In the genomic region with DNA sequence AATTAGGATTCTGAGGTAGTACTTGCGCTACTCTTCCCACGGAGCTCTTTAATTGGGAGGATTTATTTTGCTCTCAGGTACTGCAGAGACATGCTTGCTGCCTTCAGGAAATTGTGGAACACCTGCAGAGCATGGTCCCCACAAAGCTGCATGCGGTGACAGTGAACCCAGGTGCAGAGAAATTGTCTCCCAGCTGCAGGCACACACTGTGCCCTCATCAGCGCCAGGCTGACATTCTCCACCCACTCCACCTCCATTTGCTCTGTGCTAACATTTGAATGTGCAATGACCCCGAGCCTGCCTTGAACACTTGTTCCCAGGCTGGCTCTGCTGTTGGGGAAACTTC, we compare ENCODE assay signal across 14 mouse cellular contexts.
A peak's percentile ranks its signal among the peaks of the same experiment; 100 is the strongest.
DNase-seq lines count a peak whose midpoint lies in the region; ATAC-seq lines count a peak whose summit lies in the region.
"Had no signal": no experiment of that assay in that cellular context is flagged by ENCODE, and none has a peak within 500 bp of the region (broad histone marks: within the 10 kb centered on the region; RNA-seq: fewer than 3 reads in every experiment).

No protein-coding gene starts in this region.

- H3K9ac ChIP-seq in forebrain, embryonic 13.5 days: no peak overlapping the region
- H3K9ac ChIP-seq in forebrain, embryonic 16.5 days (replicated peaks; ENCODE audit: low read depth, low read length): no peak overlapping the region
- no peak overlapping the region for H3K9ac ChIP-seq in midbrain, embryonic 11.5 days (ENCODE audit: low read length)
- H3K9ac ChIP-seq in midbrain, embryonic 13.5 days (replicated peaks): no peak overlapping the region
- H3K9ac ChIP-seq: limb, embryonic 13.5 days; lung, embryonic 15.5 days had no signal

- H3K4me2 ChIP-seq in forebrain, embryonic 13.5 days: no peak overlapping the region
- no peak overlapping the region for H3K4me2 ChIP-seq in forebrain, embryonic 16.5 days (ENCODE audit: low read length)
- H3K4me2 ChIP-seq in midbrain, embryonic 11.5 days: no peak overlapping the region
- H3K4me2 ChIP-seq in midbrain, embryonic 13.5 days (replicated peaks): peak overlapping the region; percentile 19; the same call in 1 of the 2 replicates
- H3K4me2 ChIP-seq: limb, embryonic 13.5 days; lung, embryonic 15.5 days had no signal

- no peaks in the 10 kb centered on the region for H3K9me3 ChIP-seq in forebrain, embryonic 13.5 days (replicated peaks)
- no peaks in the 10 kb centered on the region for H3K9me3 ChIP-seq in forebrain, embryonic 16.5 days (ENCODE audit: control insufficient read depth, low read length)
- H3K9me3 ChIP-seq in midbrain, embryonic 10.5 days (replicated peaks): no peaks in the 10 kb centered on the region
- no peaks in the 10 kb centered on the region for H3K9me3 ChIP-seq in midbrain, embryonic 11.5 days (ENCODE audit: control insufficient read depth, low read length)
- H3K9me3 ChIP-seq in midbrain, embryonic 13.5 days: no peaks in the 10 kb centered on the region
- H3K9me3 ChIP-seq: limb, embryonic 13.5 days; lung, embryonic 15.5 days had no signal

- DNase-seq in midbrain, embryonic 10.5 days (ENCODE audit: low spot score): peak; percentile 16
- no peak for DNase-seq in midbrain, embryonic 11.5 days (ENCODE audit: low spot score, missing footprints)
- peak; percentile 24 for DNase-seq in telencephalon, adult 2 months (ENCODE audit: low read depth, low spot score)
- DNase-seq in thymus, postnatal 14 days: no peak
- DNase-seq: cerebellum, adult 8-10 months; heart, adult 18-20 months; right cerebral cortex, postnatal 25 days had no signal

- H3K4me3 ChIP-seq in forebrain, embryonic 13.5 days: no peak overlapping the region
- no peak overlapping the region for H3K4me3 ChIP-seq in forebrain, embryonic 16.5 days (replicated peaks; ENCODE audit: low read length)
- H3K4me3 ChIP-seq in midbrain, embryonic 10.5 days: no peak overlapping the region
- H3K4me3 ChIP-seq in midbrain, embryonic 11.5 days (ENCODE audit: low read depth, low read length): no peak overlapping the region
- no peak overlapping the region for H3K4me3 ChIP-seq in midbrain, embryonic 13.5 days (replicated peaks)
- H3K4me3 ChIP-seq: limb, embryonic 13.5 days; lung, embryonic 15.5 days had no signal

- ATAC-seq in forebrain, embryonic 13.5 days: peak; percentile 55; the same call in 1 of the 2 replicates
- ATAC-seq in forebrain, embryonic 16.5 days: no peak
- no peak; the same call in none of the 2 replicates for ATAC-seq in midbrain, embryonic 11.5 days (ENCODE audit: low FRiP score)
- peak; percentile 58; the same call in 1 of the 2 replicates for ATAC-seq in midbrain, embryonic 13.5 days
- no peak for ATAC-seq in erythroid progenitor cell, adult 5-6 weeks (replicated peaks; ENCODE audit: low FRiP score, poor library complexity, severe bottlenecking)

- no peaks in the 10 kb centered on the region for H3K36me3 ChIP-seq in forebrain, embryonic 13.5 days (ENCODE audit: poor library complexity, severe bottlenecking)
- no peaks in the 10 kb centered on the region for H3K36me3 ChIP-seq in forebrain, embryonic 16.5 days (ENCODE audit: control insufficient read depth, insufficient read depth)
- H3K36me3 ChIP-seq in midbrain, embryonic 10.5 days: no peaks in the 10 kb centered on the region
- H3K36me3 ChIP-seq in midbrain, embryonic 11.5 days (ENCODE audit: control insufficient read depth, insufficient read depth, low read length): no peaks in the 10 kb centered on the region
- no peaks in the 10 kb centered on the region for H3K36me3 ChIP-seq in midbrain, embryonic 13.5 days
- H3K36me3 ChIP-seq: limb, embryonic 13.5 days; lung, embryonic 15.5 days had no signal

- 29% methylated on average over 5 of the region's 5 CpGs for WGBS in forebrain, embryonic 13.5 days
- WGBS in forebrain, embryonic 16.5 days: 17% methylated on average over 5 of the region's 5 CpGs
- 28% methylated on average over 5 of the region's 5 CpGs for WGBS in midbrain, embryonic 10.5 days
- 27% methylated on average over 5 of the region's 5 CpGs for WGBS in midbrain, embryonic 11.5 days
- WGBS in midbrain, embryonic 13.5 days: 17% methylated on average over 5 of the region's 5 CpGs

- no peaks in the 10 kb centered on the region for H3K27me3 ChIP-seq in forebrain, embryonic 13.5 days
- H3K27me3 ChIP-seq in forebrain, embryonic 16.5 days (replicated peaks; ENCODE audit: control insufficient read depth, insufficient read depth, low read length): no peaks in the 10 kb centered on the region
- no peaks in the 10 kb centered on the region for H3K27me3 ChIP-seq in midbrain, embryonic 10.5 days (ENCODE audit: low read depth, poor library complexity, severe bottlenecking)
- no peaks in the 10 kb centered on the region for H3K27me3 ChIP-seq in midbrain, embryonic 11.5 days (ENCODE audit: control insufficient read depth, insufficient read depth, low read length)
- no peaks in the 10 kb centered on the region for H3K27me3 ChIP-seq in midbrain, embryonic 13.5 days
- H3K27me3 ChIP-seq: limb, embryonic 13.5 days; lung, embryonic 15.5 days had no signal

- H3K4me1 ChIP-seq in forebrain, embryonic 13.5 days: peaks cover 11% of the 10 kb centered on the region
- peaks cover 6% of the 10 kb centered on the region for H3K4me1 ChIP-seq in forebrain, embryonic 16.5 days (replicated peaks; ENCODE audit: control insufficient read depth, insufficient read depth, low read length)
- H3K4me1 ChIP-seq in midbrain, embryonic 10.5 days: peaks cover 25% of the 10 kb centered on the region
- H3K4me1 ChIP-seq in midbrain, embryonic 11.5 days (ENCODE audit: control insufficient read depth, insufficient read depth, low read length): peaks cover 3% of the 10 kb centered on the region; the same call in 1 of the 2 replicates
- peaks cover 11% of the 10 kb centered on the region for H3K4me1 ChIP-seq in midbrain, embryonic 13.5 days (replicated peaks)
- H3K4me1 ChIP-seq: lung, embryonic 15.5 days had no signal

- H3K27ac ChIP-seq in forebrain, embryonic 13.5 days: no peak overlapping the region
- no peak overlapping the region for H3K27ac ChIP-seq in forebrain, embryonic 16.5 days (ENCODE audit: low read length)
- H3K27ac ChIP-seq in midbrain, embryonic 10.5 days (replicated peaks): no peak overlapping the region
- no peak overlapping the region for H3K27ac ChIP-seq in midbrain, embryonic 11.5 days (ENCODE audit: low read depth, low read length)
- H3K27ac ChIP-seq in midbrain, embryonic 13.5 days: no peak overlapping the region
- H3K27ac ChIP-seq: kidney, postnatal 0 days; limb, embryonic 13.5 days; lung, embryonic 15.5 days had no signal

Comparison
In these comparisons a context has a peak if more than half of its experiments do, and no peak if none do; other contexts are left out.
1. ATAC-seq: peak in forebrain, embryonic 13.5 days (single experiment) and midbrain, embryonic 13.5 days (single experiment); none in forebrain, embryonic 16.5 days (single experiment), midbrain, embryonic 11.5 days (single experiment) and erythroid progenitor cell, adult 5-6 weeks (single experiment).
2. DNase-seq: peak in midbrain, embryonic 10.5 days (single experiment) and telencephalon, adult 2 months (single experiment); none in midbrain, embryonic 11.5 days (single experiment) and thymus, postnatal 14 days (single experiment).